Comparison of ENCODE assay signal across 23 mouse cellular contexts in genomic region chr13:111783451-111783850, GRCm38 (mm10). TPM values are rescaled to one million over a fixed set of nuclear protein-coding genes. Genes with fewer than 3 reads are reported as not detected.
A peak's percentile ranks its signal among the peaks of the same experiment; 100 is the strongest.
DNase-seq lines count a peak whose midpoint lies in the region; ATAC-seq lines count a peak whose summit lies in the region.
"Had no signal": no experiment of that assay in that cellular context is flagged by ENCODE, and none has a peak within 500 bp of the region (broad histone marks: within the 10 kb centered on the region; RNA-seq: fewer than 3 reads in every experiment).

No protein-coding gene starts in this region.

- H3K36me3 ChIP-seq in hindbrain, embryonic 10.5 days: 0 out of 2 replicates have a peak, but pooled peaks cover 6% of the 10 kb centered on the region
- H3K36me3 ChIP-seq in hindbrain, embryonic 13.5 days: no peaks in the 10 kb centered on the region
- H3K36me3 ChIP-seq: forebrain, embryonic 12.5 days; hindbrain, embryonic 15.5 days had no signal

- 0 out of 2 replicates have a peak overlapping the region, but pooled peaks have one; percentile 23 for H3K27ac ChIP-seq in hindbrain, embryonic 10.5 days
- H3K27ac ChIP-seq in hindbrain, embryonic 13.5 days: no peak overlapping the region
- H3K27ac ChIP-seq: embryonic facial prominence, embryonic 13.5 days; forebrain, embryonic 12.5 days; heart, embryonic 13.5 days; hindbrain, embryonic 15.5 days; kidney, embryonic 15.5 days; liver, embryonic 13.5 days; lung, embryonic 15.5 days had no signal

- no peak overlapping the region for H3K4me2 ChIP-seq in hindbrain, embryonic 13.5 days
- H3K4me2 ChIP-seq: embryonic facial prominence, embryonic 13.5 days; forebrain, embryonic 12.5 days; heart, embryonic 13.5 days; hindbrain, embryonic 15.5 days; kidney, embryonic 15.5 days; liver, embryonic 13.5 days; lung, embryonic 15.5 days had no signal

- no peak overlapping the region for H3K9ac ChIP-seq in hindbrain, embryonic 13.5 days
- H3K9ac ChIP-seq: embryonic facial prominence, embryonic 13.5 days; forebrain, embryonic 12.5 days; heart, embryonic 13.5 days; hindbrain, embryonic 15.5 days; kidney, embryonic 15.5 days; liver, embryonic 13.5 days; lung, embryonic 15.5 days had no signal

- no peaks in the 10 kb centered on the region for H3K27me3 ChIP-seq in hindbrain, embryonic 10.5 days (ENCODE audit: insufficient read depth, poor library complexity, severe bottlenecking)
- H3K27me3 ChIP-seq in hindbrain, embryonic 13.5 days: no peaks in the 10 kb centered on the region
- H3K27me3 ChIP-seq: embryonic facial prominence, embryonic 13.5 days; forebrain, embryonic 12.5 days; heart, embryonic 13.5 days; hindbrain, embryonic 15.5 days; kidney, embryonic 15.5 days; liver, embryonic 13.5 days; lung, embryonic 15.5 days; Patski had no signal

- H3K4me1 ChIP-seq in hindbrain, embryonic 10.5 days (replicated peaks): peaks cover 18% of the 10 kb centered on the region
- H3K4me1 ChIP-seq in hindbrain, embryonic 13.5 days (replicated peaks): peaks cover 14% of the 10 kb centered on the region

- WGBS in hindbrain, embryonic 10.5 days: 85% methylated on average over 8 of the region's 8 CpGs
- WGBS in hindbrain, embryonic 13.5 days: 80% methylated on average over 8 of the region's 8 CpGs

- H3K9me3 ChIP-seq in hindbrain, embryonic 10.5 days: no peaks in the 10 kb centered on the region
- no peaks in the 10 kb centered on the region for H3K9me3 ChIP-seq in hindbrain, embryonic 13.5 days
- H3K9me3 ChIP-seq: embryonic facial prominence, embryonic 13.5 days; forebrain, embryonic 12.5 days; heart, embryonic 13.5 days; hindbrain, embryonic 15.5 days; kidney, embryonic 15.5 days; liver, embryonic 13.5 days; lung, embryonic 15.5 days had no signal

- no peak for ATAC-seq in hindbrain, embryonic 13.5 days (ENCODE audit: low FRiP score)
- ATAC-seq: CD4-positive, CD25-positive, alpha-beta regulatory T cell, adult 4 months; intestine, embryonic 16.5 days; midbrain, embryonic 16.5 days; Patski had no signal

- DNase-seq in cerebellum, adult 9-11 months: peak; percentile 43
- DNase-seq in cerebellum, adult 11 months: no peak
- DNase-seq in hindbrain, embryonic 10.5 days (ENCODE audit: low spot score): no peak
- DNase-seq in testis, postnatal 10 days (ENCODE audit: low spot score): peak; percentile 32
- DNase-seq in testis, postnatal 14 days (ENCODE audit: low spot score): no peak
- no peak for DNase-seq in kidney, postnatal 25 days
- DNase-seq: adrenal gland, postnatal 36 days; embryo, embryonic 11 days; kidney, postnatal 4 days; liver, embryonic 13.5 days; lung, postnatal 36 days had no signal

- no peak overlapping the region for H3K4me3 ChIP-seq in hindbrain, embryonic 10.5 days
- H3K4me3 ChIP-seq in hindbrain, embryonic 13.5 days: no peak overlapping the region
- H3K4me3 ChIP-seq: embryonic facial prominence, embryonic 13.5 days; erythroblast, embryonic 14.5 days; forebrain, embryonic 12.5 days; heart, embryonic 13.5 days; hindbrain, embryonic 15.5 days; kidney, embryonic 15.5 days; liver, embryonic 13.5 days; lung, embryonic 15.5 days had no signal

RNA-seq across cellular contexts. Expression of gene Map3k1, which starts 25.3 kb away (rescaled TPM):
- polyA plus RNA-seq in hindbrain, embryonic 10.5 days (2016; fragmentation: Nextera tagmentation; extraction: Ambion mirVana): 11.1 and 12.6 TPM in 2 replicates
- polyA plus RNA-seq in hindbrain, embryonic 13.5 days (2015; fragmentation: Nextera tagmentation; extraction: Ambion mirVana): 12.0 and 13.2 TPM in 2 replicates

Comparison
In these comparisons a context has a peak if more than half of its experiments do, and no peak if none do; other contexts are left out.
1. DNase-seq: peak in cerebellum, adult 9-11 months (single experiment) and testis, postnatal 10 days (single experiment); none in cerebellum, adult 11 months (single experiment), hindbrain, embryonic 10.5 days (single experiment), testis, postnatal 14 days (single experiment) and kidney, postnatal 25 days (0 of 2).